Mouse (Mus musculus) gastrocnemius, postnatal 25 days (tissue): ENCODE results near the gene Alg9. TPM values are rescaled to one million over a fixed set of nuclear protein-coding genes. Genes with fewer than 3 reads are reported as not detected.

Source experiments
- DNase-seq: peaks from one replicate; pipeline ENCODE4 v3.0.0; 2022
- total RNA-seq, 2 experiments: library from RNA; stranded (reverse); gene quantifications; 1 replicate in 1 of 2; 2 replicates in 1 of 2; pipeline ENCODE4 v1.2.3; 2021

Alg9 gene
- total RNA-seq, 2 experiments from 2014 or later: 9.0 to 10.5 TPM

GRCm38 (mm10) chr9:50885600-50885987 lies 110.8 kb downstream of the Alg9 start:
- DNase-seq: peak; percentile 47

DNA sequence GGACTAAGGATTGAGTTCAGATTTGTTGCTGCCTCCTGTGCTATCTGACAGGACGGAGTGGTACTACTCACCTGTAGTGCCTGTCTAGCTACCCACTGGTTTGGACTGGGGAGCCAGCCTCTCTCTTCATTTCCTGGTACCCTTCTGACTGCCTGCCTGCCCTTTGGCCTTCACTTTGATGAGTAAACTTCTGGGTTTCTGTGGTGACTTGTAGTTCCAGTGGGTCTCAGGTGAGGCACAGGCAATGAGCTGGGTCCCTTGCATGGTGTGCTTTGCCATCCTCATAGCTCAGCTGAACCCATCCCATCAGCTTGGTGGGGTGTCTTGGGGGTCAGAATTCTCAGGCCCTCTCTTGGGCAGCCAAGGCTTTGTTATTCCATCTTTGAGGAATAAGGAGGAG lies 112.1 kb downstream of the Alg9 start:
- no peak for DNase-seq

DNA sequence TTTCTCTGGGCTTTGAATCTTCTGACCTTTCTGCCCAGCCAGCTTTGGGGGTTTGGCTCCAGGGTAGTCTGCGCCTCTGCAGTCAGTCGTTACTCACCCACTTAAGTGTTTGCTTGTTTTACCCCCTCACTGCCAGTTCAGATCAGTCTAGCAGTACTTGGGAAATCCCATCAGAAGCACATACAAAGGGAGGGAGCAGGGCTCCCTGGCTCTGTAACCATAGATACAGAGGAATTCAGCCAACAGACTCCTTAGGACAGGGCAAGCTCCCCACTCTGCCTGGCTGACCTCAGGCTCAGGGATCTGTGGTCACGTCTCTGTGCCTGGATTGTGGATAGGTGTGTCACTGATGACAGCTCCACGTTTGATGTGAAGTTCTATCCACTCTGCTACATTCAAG lies 112.5 kb downstream of the Alg9 start:
- peak; percentile 58 for DNase-seq

DNA sequence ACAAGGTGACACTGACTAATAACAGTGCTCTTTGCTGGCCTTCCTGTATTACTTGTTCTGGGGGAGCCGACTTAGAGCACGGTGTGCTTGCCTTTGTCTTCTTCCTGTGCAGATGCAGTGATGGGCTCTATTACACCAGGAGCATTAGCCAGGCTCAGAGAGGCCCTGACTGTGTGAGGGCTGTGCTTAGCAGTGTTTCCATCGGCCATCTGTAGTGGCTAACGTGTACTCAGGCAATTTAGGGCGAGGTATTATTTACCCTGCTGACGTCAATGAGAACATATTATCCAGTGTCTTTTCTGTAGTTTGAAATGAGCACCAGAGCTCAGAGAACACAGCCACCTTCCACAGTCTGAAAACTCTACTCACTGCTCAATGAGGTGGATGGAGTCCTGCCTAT lies 114.4 kb downstream of the Alg9 start:
- DNase-seq: no peak

DNA sequence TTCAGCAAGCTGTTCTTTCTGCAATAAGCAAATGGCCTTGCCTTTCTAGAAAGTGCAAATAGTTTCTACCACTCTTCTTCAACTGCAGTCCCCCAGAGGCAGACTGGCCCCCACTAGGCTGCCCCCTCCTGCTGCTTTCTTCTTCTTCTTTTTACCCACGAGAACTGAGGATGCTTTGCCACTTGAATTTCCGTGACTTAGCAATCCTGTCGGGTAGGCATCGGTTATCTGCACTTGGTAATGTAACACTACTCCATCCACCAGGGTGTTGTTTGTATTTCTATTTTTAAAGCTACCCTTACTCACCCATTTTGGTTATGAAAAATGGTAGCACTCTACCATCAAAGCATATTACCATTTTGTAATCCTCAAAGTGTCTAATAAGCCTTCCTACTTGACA lies 115.1 kb downstream of the Alg9 start:
- no peak for DNase-seq

GRCm38 (mm10) chr9:50890494-50891090 lies 115.8 kb downstream of the Alg9 start:
- peak; percentile 42 for DNase-seq

Other genes starting within 250 kb of the Alg9 start
- 10 to 100 TPM in 1 of 2 experiments, 1 to 10 TPM in 1; 8.5 to 11.2 TPM for gene Pts, start 246.3 kb upstream of the Alg9 start, total RNA-seq
- gene Il18, start 220.2 kb upstream of the Alg9 start, total RNA-seq: under 1 TPM; 0.43 to 0.75 TPM
- gene Bco2, start 219.8 kb upstream of the Alg9 start, total RNA-seq: under 1 TPM; 0.28 to 0.40 TPM
- not detected for gene Tex12, start 213.7 kb upstream of the Alg9 start, total RNA-seq
- 100 to 1,000 TPM; 338 to 360 TPM for gene Sdhd, start 171.2 kb upstream of the Alg9 start, total RNA-seq
- gene Timm8b, start 171.1 kb upstream of the Alg9 start, total RNA-seq: 100 to 1,000 TPM; 182 to 200 TPM
- under 1 TPM; 0.20 to 0.43 TPM for gene Pih1d2, start 157.7 kb upstream of the Alg9 start, total RNA-seq
- gene Nkapd1, start 157.6 kb upstream of the Alg9 start, total RNA-seq: 10 to 100 TPM in 1 of 2 experiments, 1 to 10 TPM in 1; 7.7 to 10.4 TPM
- gene Dlat, start 115.2 kb upstream of the Alg9 start, total RNA-seq: 100 to 1,000 TPM; 228 to 279 TPM
- 1 to 10 TPM; 2.4 to 4.0 TPM for gene Dixdc1, start 35.5 kb upstream of the Alg9 start, total RNA-seq
- gene 2310030G06Rik, start 28.5 kb upstream of the Alg9 start, total RNA-seq: 1 to 10 TPM; 1.5 to 6.5 TPM
- gene Cryab, start 23.7 kb upstream of the Alg9 start, total RNA-seq: 1,000 to 10,000 TPM; 1,104 to 3,330 TPM
- gene Hspb2, start 22.7 kb upstream of the Alg9 start, total RNA-seq: 100 to 1,000 TPM; 106 to 134 TPM
- gene Fdxacb1, start 6.8 kb upstream of the Alg9 start, total RNA-seq: 1 to 10 TPM; 3.7 to 3.9 TPM
- gene 1110032A03Rik, start 501 bp downstream of the Alg9 start, total RNA-seq: 10 to 100 TPM in 1 of 2 experiments, 1 to 10 TPM in 1; 9.0 to 10.7 TPM
- gene Ppp2r1b, start 70.3 kb downstream of the Alg9 start, total RNA-seq: 1 to 10 TPM; 5.0 to 7.9 TPM
- 10 to 100 TPM; 15.7 to 30.7 TPM for gene Sik2, start 234.1 kb downstream of the Alg9 start, total RNA-seq